Mouse (Mus musculus) adrenal gland, postnatal 14 days (tissue): ENCODE data around the gene Nipa2. TPM values are rescaled to one million over a fixed set of nuclear protein-coding genes. Genes with fewer than 3 reads are reported as not detected.
"Not testable (repeated sequence)": the region's sequence is repeated elsewhere in the genome, so short reads cannot be mapped to it uniquely, and the experiment has no call there.

Experiments used
- DNase-seq: peaks from one replicate; pipeline ENCODE4 v3.0.0; 2021; ENCODE audit warnings: mixed read lengths
- total RNA-seq: library from RNA; stranded (reverse); gene quantifications from 2 replicates; pipeline ENCODE4 v1.2.3, GENCODE M21; 2021

The Nipa2 gene
- total RNA-seq, 1 experiment from 2014 or later = 44.6 TPM

DNA sequence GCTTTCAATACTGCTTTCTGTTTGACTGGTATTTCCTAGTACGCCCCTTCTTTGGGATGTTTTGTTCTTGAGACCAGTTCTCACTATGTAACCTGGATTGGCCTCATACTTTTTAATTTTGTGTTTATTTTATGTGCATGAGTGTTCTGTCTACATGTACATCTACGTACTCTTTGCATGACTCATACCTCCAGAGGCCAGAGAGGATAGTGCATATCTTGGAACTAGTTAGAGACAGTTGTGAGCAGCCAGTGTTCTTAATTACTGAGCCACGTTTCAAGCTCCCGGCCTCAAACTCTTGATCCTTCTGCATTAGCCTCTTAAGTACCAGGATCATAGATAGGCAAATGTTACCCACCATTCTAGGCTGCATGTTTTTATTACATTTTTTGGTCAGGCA lies 23.9 kb downstream of the Nipa2 start:
- DNase-seq = no peak

DNA sequence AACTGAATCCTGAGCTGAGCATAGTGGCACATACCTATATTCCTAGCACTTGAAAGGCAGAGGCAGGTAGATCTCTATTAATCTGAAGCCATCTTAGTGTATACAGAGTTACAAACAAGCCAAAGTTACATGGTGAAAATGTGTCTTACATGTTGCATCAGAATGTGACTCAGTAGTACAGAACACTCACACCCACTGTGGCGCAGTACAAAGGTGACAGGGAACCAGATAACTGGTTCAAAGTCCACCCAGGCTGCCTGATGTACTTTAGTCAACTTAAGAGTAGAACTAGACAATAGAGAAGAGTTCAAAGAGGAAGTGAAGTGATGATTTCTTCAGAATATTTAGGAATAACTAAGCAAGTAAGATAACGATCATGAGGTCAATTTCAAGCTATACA lies 27.3 kb downstream of the Nipa2 start:
- no peak for DNase-seq

DNA sequence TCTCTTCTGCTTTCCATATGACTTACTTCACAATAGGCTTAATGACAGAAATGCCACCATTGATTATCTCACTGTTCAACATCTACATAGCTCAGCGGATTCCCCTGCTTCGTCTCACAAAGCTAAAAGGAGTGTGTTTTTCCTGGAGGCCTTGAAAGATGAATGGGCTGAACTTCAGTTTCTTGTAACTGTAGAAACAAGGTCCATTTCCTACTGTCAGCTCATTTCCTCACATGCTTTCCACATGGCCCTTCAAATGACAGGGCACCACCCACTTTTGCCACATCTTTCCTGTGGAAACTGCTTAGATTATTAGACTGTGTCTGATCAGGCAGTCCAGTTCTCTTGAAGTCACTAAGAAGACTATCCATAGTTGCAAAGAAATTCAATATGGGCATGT lies 33.6 kb downstream of the Nipa2 start:
- DNase-seq = peak; percentile 9

DNA sequence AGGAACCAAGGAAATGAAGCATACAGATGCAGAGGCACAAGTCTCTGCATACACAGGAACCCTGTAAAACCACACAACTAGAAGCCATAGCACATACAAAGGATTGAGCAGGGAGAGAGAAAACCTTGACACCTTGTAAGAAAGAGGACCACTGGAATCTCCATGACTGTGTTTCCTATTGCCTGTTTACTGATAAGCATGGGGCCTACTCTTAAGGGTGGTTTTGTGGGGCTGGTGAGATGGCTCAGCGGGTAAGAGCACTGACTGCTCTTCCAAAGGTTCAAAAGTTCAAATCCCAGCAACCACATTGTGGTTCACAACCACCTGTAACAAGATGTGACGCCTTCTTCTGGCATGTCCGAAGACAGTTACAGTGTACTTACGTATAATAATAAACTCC lies 35.0 kb downstream of the Nipa2 start:
- DNase-seq = no peak

DNA sequence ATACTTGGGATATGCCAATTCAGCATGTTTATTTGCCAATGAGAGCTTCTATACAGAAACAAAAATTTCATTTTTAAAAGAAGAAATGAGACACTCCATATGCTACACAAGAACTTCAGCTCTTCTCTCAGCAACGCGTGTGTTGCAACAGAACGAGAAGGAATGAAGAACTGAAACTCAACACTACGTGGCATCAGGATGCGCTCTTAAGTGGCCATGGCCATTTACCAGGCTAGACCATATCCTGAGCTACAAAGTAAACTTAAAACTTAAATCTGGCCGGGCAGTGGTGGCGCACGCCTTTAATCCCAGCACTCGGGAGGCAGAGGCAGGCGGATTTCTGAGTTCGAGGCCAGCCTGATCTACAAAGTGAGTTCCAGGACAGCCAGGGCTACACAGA lies 43.9 kb downstream of the Nipa2 start:
- DNase-seq = not testable (repeated sequence)

DNA sequence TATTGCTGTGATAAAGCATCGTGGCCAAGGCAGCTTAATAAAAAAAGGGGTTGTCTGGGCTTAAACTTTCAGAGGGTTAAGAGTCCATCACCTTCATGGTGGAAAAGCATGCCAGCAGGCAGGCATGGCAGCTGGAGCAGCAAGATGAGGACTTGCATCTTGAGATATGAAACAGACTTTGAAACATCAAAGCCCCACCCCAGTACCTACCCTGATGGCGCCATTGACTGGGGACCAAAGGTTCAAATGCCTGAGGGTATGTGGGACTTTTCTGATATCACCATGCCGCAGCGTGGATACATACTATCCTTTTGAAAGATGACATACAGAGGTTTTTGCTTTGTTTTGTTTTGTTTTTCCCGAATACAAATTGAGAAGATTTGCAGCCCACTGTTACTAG lies 50.2 kb downstream of the Nipa2 start:
- no peak for DNase-seq

DNA sequence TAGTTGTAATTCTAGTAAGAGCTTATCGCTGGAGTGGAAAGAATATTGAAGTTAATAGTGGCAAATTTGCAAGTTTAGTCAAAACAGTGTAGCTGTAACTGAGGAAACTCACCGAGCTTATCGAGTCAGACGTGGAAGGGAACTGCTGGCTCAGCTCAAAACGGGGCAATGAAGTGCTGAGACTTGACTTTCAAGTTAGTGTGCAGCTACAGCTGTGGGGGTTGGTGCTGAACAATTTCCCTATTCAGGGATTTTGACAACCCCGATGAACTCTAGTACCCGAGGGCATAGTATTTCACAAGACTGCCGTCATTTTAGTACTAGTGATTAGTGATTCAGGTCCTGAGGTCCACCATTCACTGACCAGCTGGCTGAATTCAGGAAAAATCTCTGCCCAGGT lies 50.9 kb downstream of the Nipa2 start:
- no peak for DNase-seq

DNA sequence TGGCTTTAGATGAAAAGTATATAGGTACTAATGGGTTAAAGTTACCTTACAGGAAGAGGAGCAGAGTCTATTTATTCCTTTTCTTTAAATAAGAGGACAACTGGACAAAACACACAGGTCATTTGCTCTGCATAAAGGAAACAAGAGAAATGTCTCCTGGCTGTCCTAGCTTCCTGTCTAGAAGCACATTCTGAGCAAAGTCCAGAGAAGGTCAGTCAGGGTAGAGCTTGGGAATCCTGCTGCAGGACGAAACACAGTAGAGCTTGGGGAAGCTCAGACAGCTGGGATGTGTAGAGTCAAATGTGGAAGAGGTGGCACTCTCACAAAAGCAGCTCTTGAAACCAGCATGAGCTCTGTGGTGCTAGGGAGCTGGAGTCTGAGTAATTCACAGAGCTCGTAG lies 51.9 kb downstream of the Nipa2 start:
- DNase-seq = no peak

DNA sequence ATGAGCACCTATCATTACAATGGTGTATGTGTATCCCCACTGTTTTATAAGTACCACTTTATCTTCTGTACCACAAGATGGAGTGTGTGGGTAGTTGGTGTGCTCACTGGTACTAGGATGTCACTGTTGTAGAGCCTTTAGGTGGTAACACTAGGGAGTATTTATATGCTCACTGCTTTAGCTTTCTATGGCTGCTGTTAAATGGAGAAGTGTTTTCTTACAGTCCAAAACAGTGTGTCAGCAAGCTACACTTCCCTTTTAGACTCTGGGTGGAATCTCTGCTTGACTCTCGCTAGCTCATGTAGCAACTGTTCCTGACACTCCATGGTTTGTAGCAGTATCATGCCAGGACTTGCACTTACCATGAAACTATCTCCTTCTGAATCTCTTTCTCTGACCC lies 52.8 kb downstream of the Nipa2 start:
- DNase-seq = no peak

DNA sequence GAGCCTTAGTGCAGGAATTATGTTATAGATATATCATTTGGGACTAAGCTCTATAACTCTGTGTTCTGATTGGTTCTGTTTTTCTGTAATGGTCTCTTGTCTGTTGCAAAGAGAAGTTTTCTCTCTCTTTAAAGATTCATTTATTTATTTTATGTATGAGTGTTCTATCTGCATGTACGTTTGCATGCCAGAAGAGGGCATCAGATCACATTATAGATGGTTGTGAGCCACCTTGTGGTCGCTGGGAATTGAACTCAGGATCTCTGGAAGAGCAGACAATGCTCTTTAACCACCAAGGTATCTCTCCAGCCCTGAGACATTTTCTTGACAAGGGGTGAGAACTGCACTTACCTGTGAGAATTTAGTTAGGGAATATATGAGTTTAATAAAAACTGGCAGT lies 56.8 kb downstream of the Nipa2 start:
- DNase-seq = no peak

DNA sequence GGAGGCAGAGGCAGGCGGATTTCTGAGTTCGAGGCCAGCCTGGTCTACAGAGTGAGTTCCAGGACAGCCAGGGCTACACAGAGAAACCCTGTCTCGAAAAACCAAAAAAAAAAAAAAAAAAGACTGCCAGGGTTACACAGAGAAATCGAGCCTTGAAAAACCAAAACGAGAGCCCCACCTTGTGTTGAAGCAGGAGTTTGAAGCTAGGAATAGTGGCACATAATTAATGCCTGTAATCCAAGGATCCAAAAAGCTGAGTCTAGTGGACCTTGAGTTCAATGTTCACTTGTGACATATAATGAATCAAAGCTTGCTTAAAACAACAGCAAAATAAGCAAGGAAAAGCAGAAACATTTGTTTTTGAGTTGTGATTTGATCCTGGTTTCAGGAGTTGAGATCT lies 58.5 kb downstream of the Nipa2 start:
- peak; percentile 47 for DNase-seq

DNA sequence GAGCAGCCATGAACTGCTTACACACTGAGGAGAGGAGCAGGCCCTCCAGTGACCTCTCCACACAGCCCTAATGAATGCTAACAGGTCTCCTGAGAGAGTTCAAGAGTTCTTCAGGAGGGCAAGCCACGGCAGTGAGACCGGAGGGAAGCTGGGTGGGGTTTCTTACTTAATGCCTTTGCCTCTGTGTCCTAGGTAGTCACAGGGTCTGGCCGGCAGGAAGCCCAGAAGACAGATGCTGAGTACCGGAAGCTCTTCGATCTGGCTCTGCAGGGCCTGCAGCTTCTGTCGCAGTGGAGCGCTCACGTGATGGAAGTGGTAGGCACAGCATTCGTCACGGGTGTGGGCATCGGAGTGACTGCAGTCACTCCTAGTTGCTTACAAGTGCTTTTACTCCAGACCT lies 70.5 kb downstream of the Nipa2 start:
- DNase-seq = no peak

DNA sequence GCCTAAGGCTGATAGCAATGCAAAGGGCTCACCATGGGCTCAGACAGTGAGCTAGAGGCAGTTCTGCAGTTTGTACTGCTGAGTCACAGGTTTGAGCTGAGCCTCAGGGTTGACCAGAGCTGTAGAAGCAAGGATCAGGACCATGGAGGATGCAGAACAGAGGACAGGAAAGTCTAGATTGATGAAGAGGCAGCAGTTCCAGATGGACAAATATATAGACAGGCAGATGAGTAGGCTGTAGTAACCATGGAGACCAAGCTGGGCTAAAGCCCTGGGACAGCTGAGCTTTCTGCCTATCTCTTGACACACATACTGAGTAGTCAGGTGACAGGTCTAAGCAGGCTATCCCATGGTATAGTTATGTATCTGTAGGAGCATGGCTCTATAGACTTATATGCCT lies 71.5 kb downstream of the Nipa2 start:
- DNase-seq = no peak

DNA sequence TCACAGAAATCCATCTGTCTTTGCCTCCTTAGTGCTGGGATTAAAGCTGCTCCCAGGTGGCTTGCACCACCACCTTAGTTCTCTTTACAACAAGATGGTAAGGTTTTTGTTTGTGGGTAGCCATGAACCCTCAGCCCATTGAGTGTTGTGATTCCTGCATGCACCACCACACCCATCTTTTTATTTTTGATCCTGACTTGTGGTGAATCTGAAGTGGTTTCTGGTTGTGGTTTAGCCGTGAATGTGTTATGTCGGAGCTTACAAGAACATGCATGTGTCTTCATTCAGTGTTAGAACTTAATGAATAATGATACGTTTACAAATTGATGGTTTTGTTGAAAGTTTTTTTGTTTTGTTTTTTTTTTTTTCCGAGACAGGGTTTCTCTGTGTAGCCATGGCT lies 72.3 kb downstream of the Nipa2 start:
- DNase-seq = no peak

DNA sequence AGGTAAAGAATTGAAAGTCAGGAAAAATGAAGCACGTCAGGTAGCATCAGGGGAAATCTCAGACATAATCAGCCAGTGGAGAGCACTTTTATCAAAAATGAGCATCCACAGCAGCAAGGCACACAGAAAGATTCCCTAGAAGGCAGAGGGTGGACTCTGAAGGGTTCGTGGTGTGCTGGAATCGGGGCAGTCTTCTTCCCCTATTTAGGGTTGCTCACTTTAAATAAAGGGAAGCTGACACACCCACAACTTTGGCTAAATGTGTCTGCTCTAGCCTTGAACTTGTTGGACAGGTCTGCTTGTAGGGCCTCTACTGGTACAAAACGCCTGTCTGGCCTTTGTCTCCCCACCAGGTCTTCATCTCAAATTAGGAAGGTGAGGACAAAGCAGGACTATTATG lies 73.7 kb downstream of the Nipa2 start:
- DNase-seq = no peak

Other genes starting within 250 kb of the Nipa2 start
- gene Siglech, start 194.3 kb downstream of the Nipa2 start, total RNA-seq = 0.22 and 4.1 TPM in 2 replicates
- 19.0 and 21.3 TPM in 2 replicates for gene Tubgcp5, start 168.3 kb downstream of the Nipa2 start, total RNA-seq
- gene Cyfip1, start 120.7 kb downstream of the Nipa2 start, total RNA-seq = 76.2 and 79.7 TPM in 2 replicates
- 5.8 TPM in 2 replicates for gene Nipa1, start 57.5 kb upstream of the Nipa2 start, total RNA-seq
- gene Herc2, start 87.7 kb upstream of the Nipa2 start, total RNA-seq = 55.7 and 60.6 TPM in 2 replicates